Mouse (Mus musculus) embryo, embryonic 11 days (tissue): ENCODE measurements around the gene Rnpep.

Source experiments
- DNase-seq: peaks from one replicate; pipeline ENCODE4 v3.0.0-alpha.2; 2015

Gene Rnpep

DNA sequence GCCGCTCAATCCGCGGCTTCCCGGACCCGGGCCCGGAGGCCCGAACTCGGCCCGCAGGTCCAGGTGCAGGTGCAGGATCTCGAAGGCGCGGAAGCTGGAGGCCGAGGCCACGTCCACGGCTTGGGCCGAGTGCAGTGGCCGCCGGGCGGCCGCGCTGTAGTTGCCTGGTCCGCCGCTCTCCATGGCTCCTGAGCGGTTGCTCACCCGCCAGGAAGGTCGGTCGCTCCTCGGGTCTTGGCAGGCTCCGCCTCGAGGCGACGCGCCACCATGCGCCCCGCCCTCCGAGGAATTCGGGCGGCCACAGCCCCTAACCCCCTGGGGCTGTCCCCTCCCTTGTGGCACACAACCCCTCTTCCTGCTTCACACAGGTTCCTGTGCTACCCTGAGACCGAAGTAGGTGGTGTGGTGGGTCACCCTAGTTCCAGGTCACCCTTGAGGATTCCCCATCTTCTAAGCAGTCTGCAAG is at the start of gene Rnpep:
Gene Rnpep, minus strand, starts transcription at position 259 of the 466 bp plus-strand sequence.
- peak; percentile 90 for DNase-seq

DNA sequence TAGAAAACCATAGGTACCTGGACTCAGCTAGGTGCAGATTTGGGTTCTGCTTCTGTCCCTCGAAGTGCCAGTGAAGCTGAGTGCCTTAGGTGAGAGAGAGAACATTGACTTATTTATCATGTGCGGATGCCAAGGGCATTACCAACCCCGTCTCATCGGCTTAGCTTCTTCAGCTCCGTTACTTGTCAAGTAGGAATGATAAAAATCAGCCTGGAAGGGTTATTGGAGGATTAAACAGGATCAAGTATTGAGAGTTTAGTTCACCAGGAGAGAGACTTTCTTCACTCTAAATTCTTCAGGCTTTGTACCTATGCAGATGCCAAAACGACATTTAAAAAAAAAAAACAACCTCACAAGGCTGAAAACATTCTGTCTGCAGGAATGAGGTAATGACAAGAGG is 46.7 kb upstream of the Rnpep start:
- DNase-seq = no peak

DNA sequence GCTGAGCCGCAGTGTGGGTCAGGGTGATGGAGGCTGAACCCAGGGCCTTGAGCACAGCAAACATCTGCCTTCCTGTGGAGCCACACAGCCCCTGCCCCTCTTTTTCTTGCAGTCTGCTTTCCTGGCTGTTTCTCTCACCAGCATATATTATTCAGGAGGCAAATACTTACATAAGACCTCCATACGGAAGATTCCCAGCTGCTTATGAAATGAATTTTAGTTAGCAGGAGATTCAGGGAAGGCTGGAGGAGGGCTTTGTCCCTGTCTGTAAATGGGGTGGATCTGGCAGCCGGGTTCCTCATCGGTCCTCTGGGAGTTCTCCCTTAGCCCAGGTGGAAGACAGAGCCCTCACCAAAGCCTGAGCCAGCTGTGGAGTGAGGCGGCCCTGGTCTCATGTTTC is 44.5 kb upstream of the Rnpep start:
- DNase-seq = no peak

DNA sequence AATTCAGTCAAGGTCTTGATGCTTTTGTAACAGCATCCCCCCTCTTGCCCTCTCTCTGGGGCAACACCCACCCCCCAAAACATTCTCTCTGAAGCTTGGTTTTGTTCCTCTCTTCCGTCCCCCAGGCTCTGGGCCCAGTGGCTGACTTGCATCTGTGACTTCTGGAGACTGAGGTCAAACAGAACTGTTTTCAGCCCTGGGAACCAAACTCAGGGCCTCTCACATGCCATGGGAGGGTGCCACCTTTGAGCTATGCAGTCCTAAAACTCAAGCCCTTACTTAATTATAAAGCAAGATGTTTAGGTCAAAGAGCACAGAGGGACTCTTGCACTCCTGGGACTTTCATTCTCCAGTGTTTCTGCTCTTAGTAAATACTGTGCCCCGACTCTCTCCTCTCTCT is 42.0 kb upstream of the Rnpep start:
- DNase-seq = no peak

DNA sequence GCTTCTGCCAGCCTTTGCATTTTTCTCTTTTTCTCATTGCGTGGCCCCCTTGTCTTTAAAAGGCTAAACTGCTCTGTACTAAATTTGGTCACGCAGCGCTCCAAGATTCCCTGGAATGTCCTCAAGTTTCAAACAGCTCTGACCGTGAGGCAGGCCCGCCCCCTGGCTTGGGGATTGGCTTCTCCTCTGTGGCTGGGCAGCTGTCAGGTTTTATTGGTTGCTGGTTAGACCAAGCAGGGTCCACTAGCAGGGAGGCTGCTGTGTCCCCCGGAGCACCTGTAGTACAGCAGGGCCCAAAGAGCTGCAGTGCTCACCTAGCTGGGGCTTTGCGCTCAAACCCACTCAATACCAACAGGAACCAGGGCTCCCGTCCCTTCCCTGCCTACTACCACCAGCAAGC is 40.7 kb upstream of the Rnpep start, which contains the start of gene Lmod1:
Gene Lmod1, plus strand, starts transcription at position 237 of the 400 bp plus-strand sequence.
- DNase-seq = peak; percentile 86

DNA sequence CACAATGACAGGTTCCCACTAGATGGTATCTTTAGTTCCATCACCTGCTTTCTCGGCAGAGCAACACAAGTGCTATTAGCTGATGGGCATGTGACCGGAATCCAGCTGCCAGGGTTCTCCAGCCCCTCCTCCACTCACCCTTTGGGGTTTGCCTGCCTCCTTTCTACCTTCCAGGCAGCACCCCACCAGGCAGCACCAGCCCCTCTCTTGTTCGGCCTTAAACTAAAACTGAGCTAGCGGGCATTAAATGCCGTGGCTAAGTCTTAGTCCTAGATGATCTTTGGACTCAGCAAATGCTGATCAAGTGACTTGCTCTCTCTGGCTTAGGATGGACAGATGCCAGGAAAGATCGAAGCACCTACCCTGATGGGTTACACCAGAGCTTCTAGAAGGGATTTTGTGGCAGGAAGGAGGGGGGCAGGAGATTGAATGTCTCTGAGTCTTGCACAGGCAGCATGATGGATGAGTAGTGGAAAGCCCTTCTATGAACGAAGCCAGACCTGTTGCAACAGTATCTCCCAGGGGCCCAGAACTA is 39.5 kb upstream of the Rnpep start:
- no peak for DNase-seq

DNA sequence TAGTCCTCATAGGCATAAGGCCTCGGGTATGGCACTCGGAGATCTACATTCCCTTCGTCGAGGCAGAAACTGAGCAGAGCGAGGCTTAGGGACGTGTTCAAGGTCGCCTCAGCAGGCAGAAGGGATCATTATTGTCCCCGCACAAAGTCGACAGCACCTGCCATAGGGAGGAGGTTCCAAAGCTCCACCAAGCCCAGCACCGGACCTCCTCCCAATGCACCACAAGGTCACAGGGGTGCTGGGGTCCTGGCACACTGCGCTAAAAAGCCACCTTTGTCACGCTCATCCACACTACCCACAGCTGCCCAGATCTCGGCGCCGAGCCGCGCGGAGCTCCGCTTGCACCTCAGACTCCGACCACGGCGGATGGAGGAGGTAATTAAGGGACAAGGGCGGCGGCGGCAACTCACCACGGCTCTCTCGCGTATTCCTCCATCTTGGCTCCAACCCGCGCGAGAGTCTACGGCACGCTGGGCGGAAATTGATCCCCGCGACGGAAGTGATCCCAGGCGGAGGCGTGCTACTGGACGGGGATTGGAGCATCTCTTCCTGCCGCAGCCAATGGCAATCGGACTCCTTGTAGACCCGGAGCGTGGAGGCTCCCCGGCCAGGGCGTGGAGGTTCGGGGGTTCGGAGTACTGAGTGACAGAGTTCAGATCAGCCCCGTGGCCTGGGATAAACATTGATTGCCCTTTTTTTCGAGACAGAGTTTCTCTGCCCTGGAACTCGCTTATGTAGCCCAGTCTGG is 29.6 kb upstream of the Rnpep start, which contains the start of gene Timm17a:
Gene Timm17a, minus strand, starts transcription at position 495 of the 748 bp plus-strand sequence.
- DNase-seq = peak; percentile 96

DNA sequence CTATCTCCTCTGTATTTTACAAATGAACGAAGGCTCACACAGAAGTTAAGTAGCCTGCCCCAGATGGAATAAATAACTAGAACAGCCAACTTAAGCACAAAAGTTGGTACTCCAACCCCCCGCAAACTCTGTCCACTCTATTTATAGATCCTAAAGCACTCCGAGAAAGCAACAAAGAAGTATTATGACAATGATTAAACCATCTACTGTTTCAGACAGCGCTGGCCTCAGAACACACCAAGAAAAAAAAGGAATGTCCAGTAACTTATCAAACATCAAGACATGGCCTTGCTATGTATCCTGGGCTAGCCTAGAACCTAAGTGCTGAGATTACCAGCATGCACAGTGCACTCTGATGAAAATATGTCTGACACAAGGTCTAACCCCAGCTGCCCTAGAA is 28.3 kb upstream of the Rnpep start:
- no peak for DNase-seq

DNA sequence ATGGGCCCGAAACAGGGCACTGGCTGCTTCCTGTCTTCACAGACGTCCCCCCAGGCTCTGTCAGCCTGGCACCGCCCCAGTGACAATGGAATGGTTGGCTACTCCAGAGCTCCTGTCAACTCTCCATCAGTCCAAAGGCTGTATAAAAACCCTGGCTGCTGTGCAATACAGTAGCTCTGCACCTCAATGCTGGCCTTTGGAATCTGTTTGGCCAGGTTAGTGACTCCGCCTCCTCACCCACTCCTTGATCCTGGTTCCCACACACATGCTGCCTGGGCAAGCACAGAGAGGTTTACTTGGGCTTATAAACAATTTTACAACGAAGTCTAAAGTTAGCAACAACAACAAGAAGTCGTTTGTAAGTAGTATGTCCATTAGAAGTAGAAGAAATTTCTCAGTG is 27.5 kb upstream of the Rnpep start:
- no peak for DNase-seq

DNA sequence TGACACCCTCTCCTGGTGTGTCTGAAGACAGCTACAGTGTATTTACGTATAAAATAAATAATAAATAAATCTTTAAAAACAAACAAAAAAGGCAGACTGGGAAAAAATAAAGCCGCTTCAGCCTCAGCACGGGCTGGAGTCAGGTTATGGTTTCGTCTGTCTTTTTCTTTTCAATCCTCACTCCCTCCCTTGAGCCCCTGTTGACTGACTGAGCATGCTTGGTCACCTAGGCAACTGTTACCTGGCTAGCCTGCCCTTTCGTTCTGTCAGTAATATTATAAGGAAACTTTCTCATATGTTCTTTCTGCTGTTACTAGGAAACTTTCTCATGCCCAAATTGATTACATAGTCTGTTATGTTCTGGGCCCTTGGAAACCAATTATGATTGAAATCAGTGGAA is 7.0 kb upstream of the Rnpep start:
- DNase-seq = no peak

DNA sequence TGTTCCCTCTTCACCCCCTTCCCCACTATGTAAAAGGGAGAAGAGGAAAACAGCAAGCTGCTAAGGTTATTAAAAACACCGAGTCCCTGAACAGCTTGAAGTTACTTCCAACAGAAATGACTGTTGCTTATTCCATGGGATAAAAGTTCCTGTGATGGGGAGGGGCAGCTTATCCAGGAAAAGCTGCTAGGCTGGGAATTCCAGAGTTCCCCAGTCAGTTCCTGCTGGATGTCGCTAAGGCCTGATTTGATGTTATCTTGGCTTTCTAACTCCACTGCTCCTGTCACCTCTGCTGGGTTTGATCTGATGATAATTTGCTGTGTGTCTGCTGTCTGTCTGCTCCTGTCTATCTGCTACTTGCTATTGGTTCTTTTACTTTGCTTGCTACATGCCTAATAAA is 2.4 kb upstream of the Rnpep start:
- DNase-seq = no peak

DNA sequence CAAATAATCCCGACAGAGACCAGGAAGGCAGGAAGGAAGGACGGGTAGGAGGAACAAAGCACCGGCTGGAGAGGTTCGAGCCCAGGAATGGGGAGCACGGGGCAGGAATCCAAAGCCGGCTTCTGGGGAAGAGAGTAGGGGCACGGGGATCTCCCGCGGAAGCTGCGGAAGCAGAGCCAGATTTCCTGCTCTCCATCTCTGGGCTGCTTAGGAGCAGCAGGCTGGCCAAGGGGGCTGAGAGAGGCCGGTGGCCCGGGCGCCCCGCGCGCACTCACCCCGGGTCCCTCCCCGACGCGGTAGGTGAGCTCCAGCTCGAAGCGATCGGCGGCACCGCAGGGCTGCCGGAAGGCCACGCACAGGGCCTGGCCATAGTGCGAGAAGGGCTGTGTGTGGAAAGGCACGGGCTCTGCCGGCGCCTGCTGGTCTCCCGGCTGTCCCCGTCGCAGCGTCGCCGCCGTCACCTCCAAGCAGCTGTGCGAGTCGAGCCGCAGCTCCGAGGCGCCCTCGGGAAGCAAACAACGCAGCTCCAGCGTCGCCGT is 528 bp downstream of the Rnpep start:
- no peak for DNase-seq

DNA sequence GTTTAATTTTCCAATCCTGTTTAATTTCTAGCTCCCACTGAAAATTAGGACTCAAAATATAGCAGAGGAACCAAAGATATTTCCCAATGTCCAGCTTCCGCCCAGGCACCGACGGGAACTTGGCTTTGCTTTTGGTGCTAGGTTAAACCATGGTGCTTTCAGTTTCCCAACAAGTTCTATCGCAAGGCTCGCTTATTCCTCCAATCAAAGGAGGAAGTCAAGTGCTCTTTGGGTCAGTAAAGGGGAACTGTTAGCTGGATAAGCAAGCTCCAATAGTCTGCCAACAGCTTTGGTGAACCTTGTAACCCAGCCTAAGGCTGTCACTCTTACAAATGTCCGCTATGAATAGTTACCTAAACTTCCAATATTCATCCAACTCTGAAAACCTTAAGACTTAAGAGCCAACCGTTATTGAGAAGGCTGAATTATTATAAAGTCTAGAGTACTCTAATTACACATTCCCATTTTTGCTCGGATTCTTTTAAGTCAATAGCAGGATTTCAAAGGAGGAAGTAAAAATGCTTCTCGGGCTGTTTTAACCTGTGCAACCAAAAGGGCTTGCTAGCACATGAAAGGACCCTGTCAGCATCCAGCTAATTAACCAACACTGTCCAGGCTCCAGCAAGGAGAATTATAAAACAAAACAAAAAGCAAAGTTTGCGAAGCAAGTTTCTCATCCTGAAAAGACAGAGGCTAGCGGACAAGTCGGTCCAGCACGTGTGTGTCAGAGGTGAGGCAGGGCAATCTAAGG is 1.2 kb downstream of the Rnpep start:
- DNase-seq = peak; percentile 11

DNA sequence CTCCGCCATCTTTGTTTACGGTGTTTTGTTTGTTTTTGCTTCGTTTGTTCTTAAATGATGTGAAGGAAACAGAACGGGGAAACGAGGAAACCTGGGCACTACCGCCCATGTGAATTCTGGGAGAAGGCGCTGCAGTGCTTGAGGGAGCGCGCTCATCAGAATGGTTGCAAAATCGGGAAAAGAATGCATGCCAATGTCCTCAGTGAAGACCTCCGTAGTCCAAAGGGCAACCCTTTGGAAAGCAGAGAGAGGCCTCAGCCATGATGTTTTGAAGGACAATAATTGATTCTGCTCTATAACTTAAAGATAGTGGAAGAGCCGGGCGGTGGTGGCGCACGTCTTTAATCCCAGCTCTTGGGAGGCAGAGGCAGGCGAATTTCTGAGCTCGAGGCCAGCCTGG is 2.0 kb downstream of the Rnpep start:
- no peak for DNase-seq

DNA sequence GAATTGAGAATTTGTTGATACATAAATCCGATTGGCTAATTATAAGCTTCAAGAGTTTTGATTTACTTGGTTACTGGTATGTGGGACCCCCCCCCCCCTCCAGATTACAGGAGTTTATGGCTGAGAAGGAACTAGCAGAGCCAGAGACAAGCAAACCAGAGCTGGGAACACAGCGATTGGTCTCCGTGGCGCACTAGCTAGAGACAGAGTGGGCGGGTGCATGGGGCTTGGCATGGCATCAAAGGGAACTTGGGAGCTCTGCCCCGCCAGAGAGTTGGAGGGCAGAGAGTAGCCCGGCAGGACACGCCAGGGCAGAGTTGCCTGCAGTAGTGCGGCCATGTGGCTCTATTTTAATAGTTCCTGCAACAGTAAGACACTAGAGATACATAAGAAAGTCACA is 3.2 kb downstream of the Rnpep start:
- no peak for DNase-seq

DNA sequence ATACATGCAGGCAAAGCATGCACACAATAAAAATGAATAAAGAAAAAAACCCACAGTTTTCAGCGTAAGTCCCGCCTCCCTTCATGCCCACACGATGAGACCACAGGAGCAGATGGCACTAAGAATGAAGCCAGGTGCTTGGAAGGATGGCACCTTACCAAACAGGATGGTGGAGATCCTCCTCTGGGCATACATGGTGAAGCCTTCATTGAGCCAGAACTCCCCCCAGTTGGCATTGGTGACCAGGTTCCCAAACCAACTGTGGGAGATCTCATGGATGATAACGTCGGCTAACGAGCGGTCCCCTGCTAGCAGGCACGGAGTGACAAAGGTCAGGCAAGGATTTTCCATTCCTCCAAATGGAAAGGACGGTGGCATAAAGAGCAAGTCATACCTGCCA is 12.5 kb downstream of the Rnpep start:
- no peak for DNase-seq

DNA sequence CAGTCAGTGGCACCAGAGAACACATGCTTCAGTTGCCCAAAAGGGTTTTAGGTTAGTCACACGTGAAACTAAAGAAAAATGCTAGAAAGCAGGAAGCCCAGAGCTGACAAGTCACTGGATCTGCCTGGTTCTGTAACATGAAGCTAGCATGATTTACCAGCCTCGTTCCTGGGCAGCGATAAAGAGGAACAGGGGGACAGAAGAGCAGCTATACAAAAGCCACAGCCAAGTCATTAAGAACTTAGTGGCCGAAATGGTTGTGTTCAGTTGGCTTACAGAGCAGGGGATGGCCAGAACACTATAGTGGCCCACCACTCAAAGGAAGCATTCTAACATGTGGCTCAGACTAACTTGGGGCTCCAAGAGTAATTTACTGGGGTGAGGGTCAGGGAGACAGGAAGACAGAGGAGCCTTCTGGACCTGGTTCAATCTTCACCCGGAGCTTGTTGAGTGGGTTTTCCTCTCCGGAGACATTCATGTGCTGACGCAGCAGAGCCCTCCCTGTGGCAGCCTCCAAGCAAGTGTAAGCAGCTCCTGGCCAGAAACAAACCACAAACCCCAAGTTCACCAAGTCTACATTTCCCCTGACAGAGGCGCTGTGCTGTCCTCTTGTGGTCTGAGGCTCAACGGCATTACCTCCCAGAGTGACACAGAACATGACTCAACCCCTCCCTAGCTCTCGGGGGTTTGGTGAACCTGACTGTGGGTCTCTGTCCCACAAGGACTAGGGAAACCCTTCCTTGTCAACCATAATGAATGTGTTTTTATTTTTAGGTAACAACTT is 16.0 kb downstream of the Rnpep start:
- no peak for DNase-seq

DNA sequence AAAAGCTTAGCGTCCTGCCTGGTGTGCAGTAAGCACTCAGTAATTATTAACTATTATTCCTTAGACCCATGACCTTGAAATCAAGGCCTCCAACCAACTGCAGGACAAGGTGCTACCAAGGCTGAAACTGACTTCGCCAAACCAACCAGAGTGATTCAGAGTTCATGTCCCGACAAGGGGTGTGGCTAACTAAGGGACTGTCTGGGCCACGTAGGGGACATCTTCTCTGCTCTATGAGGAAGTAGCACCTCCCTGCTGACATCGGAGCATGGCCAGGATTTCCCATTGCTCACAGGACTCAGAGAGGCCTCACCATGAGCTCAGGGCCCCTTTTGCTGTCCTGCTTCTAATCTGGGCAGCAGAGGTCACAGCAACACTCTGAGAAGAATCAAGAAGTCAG is 18.1 kb downstream of the Rnpep start:
- no peak for DNase-seq

DNA sequence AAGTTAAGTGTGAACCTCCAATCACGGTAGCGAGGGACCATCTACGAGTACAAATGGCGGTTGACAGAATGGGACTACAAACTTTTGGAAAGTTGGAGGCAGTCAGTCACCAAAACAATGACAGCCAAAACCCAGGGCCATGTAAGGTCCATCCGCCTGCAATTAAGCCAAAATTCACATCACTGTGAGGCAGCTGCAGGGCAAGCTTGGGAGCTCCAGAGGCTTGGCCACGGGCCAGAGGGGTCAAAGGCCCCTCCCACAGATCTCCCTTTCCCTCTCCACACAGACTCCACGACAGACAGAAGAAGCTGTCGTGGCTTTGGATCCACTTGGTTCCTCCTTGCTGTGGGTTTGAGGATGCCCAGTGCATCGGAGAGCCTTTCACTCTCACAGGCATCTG is 20.6 kb downstream of the Rnpep start:
- DNase-seq = no peak

DNA sequence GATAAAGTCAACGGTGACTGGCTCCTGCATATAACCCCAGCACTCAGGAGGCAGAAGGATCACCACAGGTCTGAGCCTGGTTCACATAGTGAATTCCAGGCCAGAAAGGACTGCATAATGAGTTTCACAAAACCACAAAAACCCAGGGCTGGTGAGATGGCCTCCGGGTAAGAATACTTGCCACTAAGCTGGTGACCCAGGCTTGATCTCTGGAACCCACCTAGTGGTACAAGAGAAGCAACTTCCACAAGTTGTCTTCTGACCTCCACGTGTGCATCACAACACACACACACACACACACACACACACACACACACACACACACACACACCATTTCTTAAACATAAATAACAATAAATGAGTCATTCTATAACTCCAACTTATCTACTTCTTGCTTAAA is 21.6 kb downstream of the Rnpep start:
- DNase-seq = no peak

DNA sequence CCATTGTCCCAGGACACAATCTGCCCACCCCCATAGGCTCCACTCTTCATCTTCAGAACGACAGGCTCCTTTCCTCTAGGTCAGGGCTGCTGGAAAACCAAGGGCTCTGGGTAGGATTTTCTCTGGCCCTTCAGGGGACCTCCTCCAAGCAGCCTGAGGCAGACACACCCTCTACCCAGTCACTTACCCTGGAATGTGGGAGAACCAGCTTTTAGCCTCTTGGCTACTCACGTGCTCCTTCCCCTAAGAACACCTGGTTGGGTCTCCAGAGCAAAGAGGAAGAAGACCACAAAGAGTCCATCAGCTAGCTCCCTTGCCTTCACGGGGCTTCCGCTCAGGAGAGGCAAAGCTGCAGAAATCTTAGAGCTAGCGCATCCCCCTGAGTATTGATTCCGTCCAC is 23.0 kb downstream of the Rnpep start:
- DNase-seq = no peak

DNA sequence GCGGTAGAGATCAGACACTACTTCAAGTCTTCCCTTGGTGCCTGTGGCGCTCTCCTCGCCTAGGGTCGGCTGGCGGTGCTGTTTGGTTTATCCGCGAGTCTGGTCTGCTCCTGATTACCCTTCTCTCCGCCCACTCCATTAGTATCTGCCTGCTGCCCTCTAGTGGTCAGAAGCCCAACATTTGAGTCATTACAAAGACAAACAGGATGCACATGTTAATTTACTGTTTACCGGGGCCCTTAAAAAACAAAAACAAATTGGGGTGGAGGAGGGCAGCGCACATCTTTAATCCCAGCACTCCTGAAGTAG is 24.8 kb downstream of the Rnpep start:
- peak; percentile 94 for DNase-seq
